Mouse (Mus musculus) heart, adult 2 months (tissue): Measurements from ENCODE around the gene Pkd1l3. TPM values are rescaled to one million over a fixed set of nuclear protein-coding genes. Genes with fewer than 3 reads are reported as not detected.

Source experiments
- DNase-seq, 2 experiments: peaks; one replicate each; pipeline ENCODE4 v3.0.0; 2021
- H3K27ac ChIP-seq: fragments of 200-600 bp; 2 replicates; pipeline ENCODE4 v1.8.1; 2022
- H3K27me3 ChIP-seq: fragments of 200-500 bp; 2 replicates; pipeline ENCODE4 v1.6.1; 2012; ENCODE audit warnings: mild to moderate bottlenecking, low read length, inconsistent platforms, mixed read lengths; ENCODE audit not compliant: control insufficient read depth, insufficient read depth
- H3K36me3 ChIP-seq: fragments of 200-500 bp; 2 replicates; pipeline ENCODE4 v1.6.1; 2012; ENCODE audit warnings: low read length, inconsistent platforms; ENCODE audit not compliant: control insufficient read depth, insufficient read depth
- H3K4me1 ChIP-seq: fragments of 200-500 bp; 2 replicates; pipeline ENCODE4 v1.6.1; 2011; ENCODE audit warnings: low read length; ENCODE audit not compliant: control insufficient read depth, insufficient read depth
- H3K4me3 ChIP-seq: fragments of 200-600 bp; 2 replicates; pipeline ENCODE4 v1.8.1; 2022
- H3K79me2 ChIP-seq: fragments of 200-500 bp; replicated peaks from 2 replicates; pipeline ENCODE4 v1.6.1; 2012; ENCODE audit warnings: mild to moderate bottlenecking, inconsistent platforms, low read length, moderate library complexity, mixed read lengths; ENCODE audit not compliant: control insufficient read depth, insufficient read depth
- H3K9ac ChIP-seq: fragments of 200-500 bp; 2 replicates; pipeline ENCODE4 v1.6.1; 2012; ENCODE audit warnings: low read depth, mild to moderate bottlenecking, control low read depth, inconsistent platforms, low read length, mixed read lengths
- CTCF ChIP-seq: fragments of 200-600 bp; IDR thresholded peaks from 2 replicates; pipeline ENCODE4 v1.8.1; 2022; ENCODE audit warnings: antibody characterized with exemption, mild to moderate bottlenecking, moderate library complexity
- EP300 ChIP-seq: fragments of 200-500 bp; IDR thresholded peaks from 2 replicates; pipeline ENCODE4 v1.6.1; 2011; ENCODE audit warnings: low read depth, low read length, control low read depth; ENCODE audit not compliant: insufficient read depth
- POLR2A ChIP-seq: fragments of 200-500 bp; IDR thresholded peaks from 2 replicates; pipeline ENCODE4 v1.6.1; 2011; ENCODE audit warnings: mild to moderate bottlenecking, low read depth, low read length, control low read depth; ENCODE audit not compliant: insufficient read depth
- WGBS: fragments of 180-500 bp; shearing (Covaris S2); methylation state at CpG from one replicate; pipeline ENCODE4 v1.1.7; 2018; 5-methylcytosine and 5-hydroxymethylcytosine counted together
- intact Hi-C: fragments of 180-260 bp; cut with DNase I; formaldehyde crosslinking; loops from one replicate; pipeline ENCODE4 v1.15.1; 2025
- polyA plus RNA-seq: library from polyadenylated mRNA; depleted of rRNA; stranded (reverse); fragments of >200 nt; gene quantifications from 2 replicates; pipeline ENCODE4 v1.2.3, GENCODE M21; 2012
- total RNA-seq, 2 experiments: library from RNA; stranded (reverse); gene quantifications; 2 replicates each; pipeline ENCODE4 v1.2.3; 2021

The Pkd1l3 gene
- total and polyA plus RNA-seq, 3 experiments: 0.08 to 0.14 TPM; not detected in 1

GRCm38 (mm10) chr8:109578900-109579301 lies 35.4 kb upstream of the Pkd1l3 start, which contains the start of gene Hp:
Hp (minus strand) TSS chr8:109579172.
- no peaks in the 10 kb centered on the region for H3K36me3 ChIP-seq
- no peak within 1 kb of the TSS for H3K9ac ChIP-seq
- H3K4me3 ChIP-seq: no peak within 1 kb of the TSS
- intact Hi-C loops: no loop called here
- no peak for DNase-seq
- H3K4me1 ChIP-seq: no peaks in the 10 kb centered on the region
- H3K27ac ChIP-seq: no peak within 1 kb of the TSS
- H3K27me3 ChIP-seq: no peaks in the 10 kb centered on the region
- no peak for TF ChIP-seq EP300
- TF ChIP-seq CTCF: no peak
- no peak for TF ChIP-seq POLR2A
- H3K79me2 ChIP-seq: no peaks in the 10 kb centered on the region
- WGBS: 65% methylated on average over 8 of the region's 8 CpGs

GRCm38 (mm10) chr8:109584293-109584692 lies 30.0 kb upstream of the Pkd1l3 start:
- DNase-seq: no peak
- Histone ChIP-seq H3K4me3 (no peak overlapping the region), H3K27ac (no peak overlapping the region), H3K27me3 (no peaks in the 10 kb centered on the region), H3K9ac (no peak overlapping the region), H3K36me3 (no peaks in the 10 kb centered on the region), H3K79me2 (no peaks in the 10 kb centered on the region), H3K4me1 (no peaks in the 10 kb centered on the region)
- 78% methylated on average over 4 of the region's 4 CpGs for WGBS
- TF ChIP-seq POLR2A (no peak), EP300 (no peak), CTCF (no peak)
- intact Hi-C loops: no loop called here

GRCm38 (mm10) chr8:109584830-109585229 lies 29.5 kb upstream of the Pkd1l3 start:
- Histone ChIP-seq H3K27ac (no peak overlapping the region), H3K27me3 (no peaks in the 10 kb centered on the region), H3K79me2 (no peaks in the 10 kb centered on the region), H3K9ac (no peak overlapping the region), H3K36me3 (no peaks in the 10 kb centered on the region), H3K4me3 (no peak overlapping the region), H3K4me1 (no peaks in the 10 kb centered on the region)
- DNase-seq: no peak
- intact Hi-C loops: no loop called here
- TF ChIP-seq EP300 (no peak), POLR2A (no peak), CTCF (no peak)
- WGBS: 87% methylated on average over 3 of the region's 3 CpGs

GRCm38 (mm10) chr8:109585652-109586051 lies 28.7 kb upstream of the Pkd1l3 start:
- H3K27ac ChIP-seq: no peak overlapping the region

GRCm38 (mm10) chr8:109586972-109587504 lies 27.3 kb upstream of the Pkd1l3 start:
- H3K27ac ChIP-seq: no peak overlapping the region
- no peaks in the 10 kb centered on the region for H3K4me1 ChIP-seq
- no peak overlapping the region for H3K9ac ChIP-seq
- H3K27me3 ChIP-seq: no peaks in the 10 kb centered on the region
- H3K79me2 ChIP-seq: no peaks in the 10 kb centered on the region
- H3K4me3 ChIP-seq: no peak overlapping the region
- no peak for TF ChIP-seq POLR2A
- no peak for TF ChIP-seq EP300
- TF ChIP-seq CTCF: no peak
- 43% methylated on average over 7 of the region's 7 CpGs for WGBS
- intact Hi-C loops: no loop called here
- no peak for DNase-seq
- H3K36me3 ChIP-seq: no peaks in the 10 kb centered on the region

More at GRCm38 (mm10) chr8:109585652-109586051, 28.7 kb upstream of the Pkd1l3 start:
- no peaks in the 10 kb centered on the region for H3K27me3 ChIP-seq
- no peak overlapping the region for H3K4me3 ChIP-seq
- intact Hi-C loops: no loop called here
- TF ChIP-seq POLR2A: no peak
- no peak for TF ChIP-seq EP300
- no peak for TF ChIP-seq CTCF
- no peak overlapping the region for H3K9ac ChIP-seq
- DNase-seq: no peak
- H3K79me2 ChIP-seq: no peaks in the 10 kb centered on the region
- H3K4me1 ChIP-seq: no peaks in the 10 kb centered on the region
- H3K36me3 ChIP-seq: no peaks in the 10 kb centered on the region

- H3K79me2 ChIP-seq: no peaks in the 10 kb centered on the region
- 88% methylated on average over 9 of the region's 9 CpGs for WGBS
- no peak for TF ChIP-seq EP300
- TF ChIP-seq POLR2A: no peak
- no peak for TF ChIP-seq CTCF
- H3K9ac ChIP-seq: no peak overlapping the region
- no peaks in the 10 kb centered on the region for H3K27me3 ChIP-seq
- H3K4me3 ChIP-seq: no peak overlapping the region
- no peak for DNase-seq
- intact Hi-C loops: no loop called here
- H3K36me3 ChIP-seq: no peaks in the 10 kb centered on the region
- no peaks in the 10 kb centered on the region for H3K4me1 ChIP-seq
- no peak overlapping the region for H3K27ac ChIP-seq
Observed at GRCm38 (mm10) chr8:109590901-109591300, 23.4 kb upstream of the Pkd1l3 start.
